Mouse (Mus musculus) lung, postnatal 4 days (tissue): ENCODE data around the gene Rpl38.

Experiments used
- DNase-seq, 2 experiments: peaks; one replicate each; pipeline ENCODE4 v3.0.0; 2021

The Rpl38 gene

DNA sequence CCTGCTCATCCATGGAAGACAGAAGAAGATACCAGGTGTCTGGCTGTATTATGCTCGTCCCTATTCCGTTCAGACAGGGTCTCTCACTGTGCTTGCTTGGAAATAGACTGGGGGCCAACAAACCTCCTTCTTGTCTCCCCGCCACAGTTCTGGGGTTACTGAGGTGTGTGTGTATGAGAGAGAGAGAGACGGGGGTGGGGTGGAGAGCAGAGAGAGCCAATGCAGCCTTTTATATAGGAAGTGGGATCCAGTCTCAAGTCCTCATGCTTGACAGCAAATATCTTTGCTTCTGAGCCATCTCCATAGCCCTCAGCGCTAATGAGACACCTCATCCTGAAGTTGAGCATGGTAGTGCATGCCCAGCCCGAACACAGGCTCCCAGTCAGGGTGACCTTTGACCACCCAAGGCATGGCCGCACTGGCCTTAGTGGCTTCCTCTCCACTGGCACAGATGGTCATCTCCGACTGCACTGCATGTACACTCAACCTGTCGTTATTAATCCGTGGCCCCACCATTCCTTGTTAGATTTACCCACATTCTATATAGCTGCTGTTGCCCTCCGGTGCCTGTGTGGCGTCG is 14.1 kb downstream of the Rpl38 start:
- no peak for DNase-seq

DNA sequence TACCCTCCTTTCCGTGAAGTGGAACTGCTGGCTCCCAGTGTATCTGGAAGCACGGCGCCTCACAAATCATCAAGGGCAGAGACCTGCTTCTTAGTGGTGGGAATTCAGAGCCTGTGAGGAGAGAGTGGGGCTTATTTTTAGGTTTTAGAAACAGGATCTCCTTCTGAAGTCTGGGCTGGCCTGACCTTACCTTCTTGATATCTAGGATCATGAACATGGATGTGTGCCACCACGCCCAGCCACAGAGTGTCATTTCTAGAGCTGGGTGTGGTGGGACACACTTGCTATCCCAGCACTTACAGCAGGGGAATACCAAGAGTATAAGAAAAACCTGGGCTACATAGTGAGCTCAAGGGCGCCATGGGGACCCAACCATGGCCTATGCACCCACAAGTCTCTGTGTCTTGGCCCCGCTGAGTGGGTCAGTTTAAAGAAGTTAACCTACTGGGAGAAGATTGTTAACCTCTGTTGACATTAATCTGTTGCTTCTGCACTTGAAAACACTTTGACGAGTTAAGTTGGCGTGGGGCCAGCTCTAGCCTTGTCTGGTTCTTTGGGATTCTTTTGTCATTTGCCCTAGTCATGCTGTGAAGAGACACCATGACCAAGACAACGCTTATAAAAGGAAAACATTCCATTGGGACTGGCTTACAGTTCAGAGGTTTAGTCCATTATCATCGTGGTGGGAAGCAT is 14.9 kb downstream of the Rpl38 start:
- DNase-seq = no peak

DNA sequence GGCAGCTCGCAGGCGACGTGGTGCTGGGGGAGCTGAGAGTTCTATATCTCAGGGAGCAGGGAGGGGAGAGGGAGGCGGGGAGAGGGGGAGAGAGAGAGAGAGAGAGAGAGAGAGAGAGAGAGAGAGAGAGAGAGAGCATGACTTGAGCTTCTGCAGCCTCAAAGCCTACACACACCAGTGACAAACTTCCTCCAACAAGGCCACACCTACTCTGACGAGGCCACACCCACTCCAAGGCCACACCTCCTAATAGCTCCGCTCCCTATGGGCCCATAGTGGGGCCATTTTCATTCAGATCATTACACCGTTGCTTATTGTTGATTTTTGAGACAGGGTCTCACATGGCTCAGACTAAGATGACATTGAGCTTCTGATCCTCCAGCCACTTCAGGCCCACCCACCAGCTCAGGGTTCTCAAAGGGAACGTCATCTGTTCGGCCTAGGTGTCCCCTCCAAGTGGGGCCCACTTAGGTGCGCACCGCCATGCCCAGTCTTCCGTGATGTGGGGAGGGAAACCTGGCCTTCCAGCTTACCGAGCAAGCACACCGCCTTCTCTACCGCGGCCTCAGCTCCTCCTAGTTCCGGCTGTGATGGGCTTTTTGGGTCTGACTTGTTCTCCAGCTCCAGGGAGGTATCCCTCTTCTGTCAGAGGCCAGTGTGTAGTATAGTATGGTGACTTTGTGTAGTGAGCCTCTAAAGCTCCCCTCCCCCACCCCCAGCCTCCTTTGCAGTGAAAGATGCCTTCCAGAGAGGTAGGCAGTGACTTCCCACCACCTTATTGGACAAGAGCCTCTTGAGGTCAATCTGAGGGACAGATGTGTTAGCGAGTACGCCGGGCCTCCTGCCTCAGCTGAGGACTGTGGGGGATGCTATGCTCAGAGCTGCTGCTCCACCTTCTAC is 15.6 kb downstream of the Rpl38 start:
- DNase-seq = no peak

DNA sequence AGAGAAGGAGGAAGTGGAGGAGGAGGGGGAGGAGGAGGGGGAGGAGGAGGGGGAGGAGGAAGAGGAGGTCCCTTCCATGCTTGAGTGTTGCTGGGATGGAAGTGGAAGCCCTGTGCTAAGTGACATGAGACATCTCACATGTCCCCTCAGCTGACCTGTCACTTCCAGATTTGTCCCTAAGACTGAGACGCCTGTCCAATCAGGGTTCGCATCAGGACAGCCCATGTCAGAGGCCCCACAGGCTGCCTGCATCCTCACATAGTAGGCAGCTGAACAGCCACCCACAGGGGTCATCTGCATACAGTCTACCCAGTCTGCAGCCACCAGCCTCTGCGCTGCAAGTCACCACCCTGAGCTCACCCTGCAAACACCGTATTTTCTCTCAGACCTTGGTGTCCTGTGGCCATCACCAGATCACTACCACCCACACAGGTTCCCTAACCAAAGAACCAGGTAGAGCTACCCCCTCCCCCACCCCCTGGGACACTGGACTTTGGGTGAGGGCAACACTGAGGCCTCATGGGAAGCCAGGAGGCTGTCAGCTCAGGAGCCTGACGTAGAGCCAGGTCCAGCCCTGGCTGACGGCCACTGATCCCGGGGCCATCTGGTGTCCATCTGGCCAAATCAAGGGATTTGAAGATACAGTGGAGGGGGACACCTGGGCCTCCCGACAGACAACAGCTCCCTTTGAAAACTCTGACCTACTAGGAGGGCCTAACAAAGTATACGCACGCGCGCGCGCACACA is 16.5 kb downstream of the Rpl38 start:
- DNase-seq = peak in 1 of 2 experiments; percentile 44

DNA sequence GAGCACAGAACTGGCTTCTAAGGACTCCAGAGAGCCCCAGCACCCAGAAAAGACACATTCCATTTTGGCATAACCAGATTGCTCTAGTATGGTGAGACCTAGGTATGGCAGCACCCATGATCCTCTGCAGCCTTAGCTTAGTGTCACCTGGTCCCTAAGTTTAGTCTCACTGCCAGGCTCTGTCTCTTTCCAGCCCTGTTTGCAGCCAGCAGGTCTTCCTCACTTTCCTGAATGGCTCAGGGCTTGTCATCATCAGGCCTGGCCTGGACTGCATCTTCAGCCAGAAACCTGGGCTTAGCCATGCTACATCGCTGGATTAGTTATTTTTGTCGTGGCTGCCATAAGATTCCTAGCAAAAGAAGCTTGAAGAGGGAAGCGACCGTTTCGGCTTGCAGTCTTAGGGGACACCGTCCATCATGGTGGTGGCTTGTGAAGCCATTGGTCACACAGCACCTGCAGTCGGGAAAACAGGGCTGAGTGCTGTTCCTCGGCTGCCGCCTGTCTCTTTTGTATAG is 17.3 kb downstream of the Rpl38 start:
- no peak for DNase-seq

DNA sequence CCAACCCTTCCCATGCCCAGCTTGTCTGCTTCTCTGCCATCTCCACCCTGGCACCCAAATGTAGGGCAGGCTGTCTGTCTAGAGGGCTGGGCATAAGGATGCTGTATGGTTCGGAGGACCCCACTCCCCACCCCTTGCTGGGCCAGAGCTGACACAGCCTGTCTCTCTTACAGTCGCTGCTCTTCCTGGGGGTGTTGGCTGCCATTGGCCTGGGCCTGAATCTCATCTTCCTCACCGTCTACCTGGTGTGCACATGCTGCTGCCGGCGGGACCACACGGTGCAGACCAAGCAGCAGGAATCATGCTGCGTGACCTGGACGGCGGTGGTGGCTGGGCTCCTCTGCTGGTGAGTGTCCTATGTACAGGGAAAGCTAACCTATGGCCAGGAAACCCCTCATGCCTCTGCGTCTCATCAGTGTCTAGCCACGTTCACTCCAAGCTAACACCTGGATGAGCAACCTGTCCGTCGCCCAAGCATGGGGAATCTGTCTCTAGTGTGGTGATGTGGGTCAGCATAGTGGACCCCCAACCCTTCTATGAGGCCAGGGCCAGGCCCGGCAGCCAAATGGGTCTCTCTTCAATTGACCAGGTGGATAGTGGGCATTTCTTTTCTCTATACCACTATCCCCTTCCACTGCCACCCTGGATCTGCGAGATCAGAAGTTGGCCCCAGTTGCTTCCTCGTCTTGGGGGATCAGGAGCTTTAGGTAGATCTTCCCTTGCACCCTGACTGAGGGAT is 18.1 kb downstream of the Rpl38 start:
- DNase-seq = no peak

DNA sequence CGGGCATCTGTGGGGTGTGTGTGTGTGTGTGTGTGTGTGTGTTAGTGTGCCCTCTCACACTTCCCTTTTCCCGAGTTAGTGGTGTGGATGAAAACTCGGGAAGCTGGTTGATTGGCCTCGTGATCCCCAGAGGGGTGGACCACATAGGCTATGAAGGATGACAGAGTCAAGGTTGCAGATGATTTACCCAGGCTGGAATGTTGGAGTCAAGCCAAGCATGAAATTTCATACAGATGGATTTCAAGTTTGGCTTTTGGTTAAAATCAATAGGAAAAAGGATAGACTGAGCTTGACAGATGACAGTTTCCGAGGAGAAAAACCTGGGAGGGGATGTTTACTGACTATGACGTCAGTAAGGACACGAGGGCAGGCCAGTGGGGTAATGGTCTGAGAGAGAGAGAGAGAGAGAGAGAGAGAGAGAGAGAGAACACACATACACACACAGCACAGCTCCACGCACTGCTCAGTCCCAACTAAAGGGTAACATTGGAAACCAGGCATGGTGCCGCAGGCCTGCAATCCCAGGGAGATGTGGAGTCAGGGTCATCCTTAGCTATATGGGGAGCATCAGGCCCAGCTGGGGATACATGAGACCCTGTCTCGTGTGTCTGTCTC is 19.4 kb downstream of the Rpl38 start:
- no peak for DNase-seq

DNA sequence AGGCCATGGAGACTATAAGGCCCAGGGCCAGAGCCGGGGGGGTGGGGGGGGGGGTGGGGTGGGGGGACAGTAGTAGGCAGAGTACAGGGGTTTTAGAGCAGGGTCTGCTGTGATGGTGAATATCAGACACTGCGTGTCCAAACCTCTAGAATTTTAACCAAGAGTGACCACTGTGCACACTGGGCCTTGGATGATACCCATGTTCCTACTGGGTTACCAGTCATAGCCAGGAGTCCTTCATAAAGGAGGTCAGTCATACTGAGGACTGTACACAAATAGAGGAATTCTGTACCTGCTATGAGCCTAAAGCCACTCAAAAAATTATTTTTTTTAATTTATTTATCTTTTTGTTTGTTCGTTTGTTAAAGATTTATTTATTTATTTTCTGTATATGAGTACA is 20.4 kb downstream of the Rpl38 start:
- DNase-seq = no peak

DNA sequence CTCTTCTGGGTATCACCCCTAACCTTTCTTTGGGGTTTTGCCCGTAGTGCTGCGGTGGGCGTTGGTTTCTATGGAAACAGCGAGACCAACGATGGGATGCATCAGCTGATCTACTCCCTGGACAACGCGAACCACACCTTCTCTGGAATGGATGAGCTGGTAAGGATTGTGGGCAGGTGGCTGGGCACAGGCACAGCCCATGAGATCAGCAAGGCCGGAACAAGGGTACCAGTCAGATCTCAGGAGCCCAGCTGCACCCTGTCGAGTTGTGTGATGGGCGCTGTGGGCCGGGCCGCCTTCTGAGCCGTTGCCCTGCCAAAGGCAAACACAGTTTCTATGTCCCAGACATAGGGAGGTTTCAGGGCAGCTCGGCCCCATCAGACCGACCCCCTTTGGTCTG is 21.9 kb downstream of the Rpl38 start:
- DNase-seq = no peak

DNA sequence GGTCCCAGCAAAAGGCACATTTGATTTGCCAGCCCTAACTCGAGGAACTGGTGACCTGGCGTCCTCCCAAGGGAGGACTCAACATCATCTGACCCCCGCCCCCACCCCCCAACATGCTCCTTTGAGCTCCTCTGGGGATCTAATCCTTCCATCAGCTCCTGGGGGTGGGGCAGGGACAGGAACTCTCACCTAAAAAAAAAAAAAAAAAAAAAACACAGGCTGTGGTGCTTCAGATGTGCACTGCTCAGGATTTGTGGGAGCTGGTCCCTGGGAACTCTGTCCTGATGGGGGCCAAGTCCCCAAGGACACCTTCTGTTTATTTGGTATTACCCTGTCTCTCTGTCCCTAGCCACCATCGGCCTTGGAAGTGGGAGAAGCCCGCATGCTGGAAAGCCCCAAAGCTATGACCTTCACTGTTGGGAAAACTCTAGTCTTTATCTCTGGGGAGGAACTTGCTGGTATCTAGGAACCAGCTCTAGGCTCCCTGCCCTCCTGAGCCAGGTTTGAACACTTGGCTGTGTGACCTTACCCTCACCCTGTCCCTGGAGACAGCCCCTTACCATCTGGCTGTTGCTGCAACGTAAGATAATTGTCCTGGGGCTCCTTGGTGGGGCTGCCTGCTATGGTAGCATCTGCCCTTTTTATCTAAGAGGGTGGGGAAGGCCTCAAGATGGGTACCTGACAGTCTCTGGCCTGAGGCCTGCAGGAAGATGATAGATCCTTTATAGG is 23.3 kb downstream of the Rpl38 start:
- no peak for DNase-seq

DNA sequence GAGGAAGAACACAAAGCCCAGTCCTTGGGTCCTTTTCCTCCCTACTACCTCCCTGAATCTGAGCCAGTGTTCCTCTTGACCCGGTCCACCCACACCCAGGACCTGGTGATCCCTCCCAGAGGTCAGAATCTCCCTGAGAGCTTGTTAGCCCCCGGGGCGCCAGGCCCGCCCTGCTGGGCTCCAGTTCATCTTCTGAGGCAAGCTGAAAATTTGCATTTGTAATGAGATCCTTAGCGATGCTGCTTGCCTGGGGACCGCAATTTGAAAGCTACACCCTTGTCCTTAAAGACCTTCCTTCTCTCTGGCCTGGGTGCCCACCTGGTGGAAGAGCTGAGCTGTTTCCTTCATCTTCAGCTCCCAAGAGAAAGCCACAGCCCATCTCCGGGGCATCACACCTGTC is 24.3 kb downstream of the Rpl38 start:
- DNase-seq = no peak

DNA sequence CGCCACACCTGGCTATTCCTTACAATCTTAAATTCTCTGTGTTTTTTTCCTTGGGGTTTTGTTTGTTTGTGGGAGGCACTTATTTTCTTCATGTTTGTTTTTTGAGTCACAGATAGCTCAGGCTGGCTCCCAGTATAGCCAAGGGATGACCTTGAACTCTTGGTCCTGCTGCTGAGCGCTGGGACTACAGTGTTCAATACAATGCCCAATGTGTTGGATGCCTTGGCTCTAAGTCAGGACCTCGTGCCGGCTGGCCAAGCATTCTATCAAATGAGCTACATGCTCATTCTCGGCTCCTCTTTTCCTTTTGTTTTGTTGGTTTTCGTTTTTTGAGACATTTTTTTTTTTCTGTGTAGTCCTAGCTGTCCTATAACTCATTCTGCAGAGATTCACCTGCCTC is 25.1 kb downstream of the Rpl38 start:
- no peak for DNase-seq

DNA sequence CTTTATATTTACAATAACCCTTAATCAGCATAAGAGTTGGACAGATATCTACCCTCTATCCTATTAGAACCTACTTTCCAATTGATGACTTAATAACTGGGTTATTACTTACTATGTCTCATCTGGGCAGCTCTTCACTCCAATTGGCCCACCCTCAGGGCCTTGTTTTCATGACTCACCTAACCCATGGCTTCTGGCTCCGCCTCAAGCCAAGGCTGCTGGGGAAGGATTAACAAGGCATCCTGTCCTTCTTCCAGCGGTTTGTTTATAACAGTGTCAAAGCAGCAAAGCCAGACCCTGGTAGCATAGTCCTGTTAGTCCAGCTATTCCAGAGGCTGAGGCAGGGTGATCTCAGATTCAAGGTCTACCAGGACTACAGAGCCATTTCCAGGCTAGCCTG is 26.1 kb downstream of the Rpl38 start:
- no peak for DNase-seq

DNA sequence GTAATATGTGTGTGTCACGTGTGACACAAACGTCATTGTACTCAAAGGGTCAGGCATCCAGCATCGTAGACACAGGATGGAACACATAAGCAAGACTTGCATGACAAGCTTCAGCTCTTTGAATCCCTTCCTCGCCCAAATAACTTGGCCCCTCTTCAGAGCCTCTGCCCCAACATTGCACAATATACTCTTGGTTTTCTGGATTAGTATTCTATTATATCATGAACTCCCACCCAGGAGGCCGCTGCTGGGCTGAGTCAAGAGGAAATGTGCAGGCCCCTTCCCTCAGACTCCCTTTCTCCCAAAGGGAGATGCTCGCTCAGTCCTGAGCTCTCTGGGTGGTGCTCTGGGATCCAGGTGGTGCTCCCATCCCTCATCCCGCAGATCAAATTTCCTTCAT is 30.2 kb downstream of the Rpl38 start:
- no peak for DNase-seq

DNA sequence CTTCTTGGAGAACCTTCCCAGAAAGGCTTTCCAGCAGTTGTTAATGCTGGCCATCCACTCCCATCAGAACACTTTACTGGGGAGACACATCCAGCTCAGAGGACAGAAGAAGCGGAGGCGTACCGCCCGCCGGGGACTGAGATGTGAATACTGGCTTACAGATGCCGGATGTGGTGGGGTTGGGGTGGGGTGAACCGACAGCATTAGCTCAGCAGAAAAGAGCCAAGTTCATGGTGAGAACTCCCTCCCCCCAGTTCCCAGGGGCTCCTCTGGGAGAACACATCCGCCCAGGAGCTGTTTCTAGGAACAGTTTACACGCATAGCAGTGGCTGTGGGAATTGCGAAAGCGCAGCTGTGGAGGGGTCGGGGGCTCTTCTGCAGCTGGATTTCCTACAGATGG is 31.2 kb downstream of the Rpl38 start:
- DNase-seq = peak; percentile 57 to 86

DNA sequence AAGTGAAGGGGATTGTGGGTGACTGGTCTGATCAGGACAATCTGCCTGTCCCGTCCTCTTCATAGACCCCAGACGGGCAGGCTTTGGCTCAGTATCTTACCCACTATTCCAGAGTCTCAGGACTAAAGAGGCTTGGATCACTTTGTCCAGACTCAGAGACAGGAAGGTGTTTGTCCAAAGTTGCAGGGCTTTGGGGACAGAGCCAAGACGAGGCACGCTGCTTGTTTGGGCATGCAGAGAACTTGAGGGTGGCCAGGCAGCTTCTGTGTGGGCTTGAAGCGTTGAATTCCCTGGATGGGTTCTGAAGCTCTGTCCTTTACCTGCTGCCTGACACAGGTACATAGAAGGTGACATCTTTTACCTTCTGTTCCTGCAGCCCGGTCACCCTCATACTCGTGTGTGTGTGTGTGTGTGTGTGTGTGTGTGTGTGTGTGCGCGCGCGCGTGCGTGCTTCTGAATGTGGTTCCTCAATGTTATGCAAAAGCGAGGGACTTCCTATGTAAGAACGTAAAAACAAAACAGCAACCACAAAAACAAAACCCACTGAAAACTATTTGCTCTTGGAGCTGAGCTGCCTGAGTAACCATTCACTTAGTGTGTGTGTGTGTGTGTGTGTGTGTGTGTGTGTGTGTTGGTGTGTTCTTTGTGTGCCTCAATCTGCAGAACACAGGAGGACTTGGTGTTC is 34.1 kb downstream of the Rpl38 start:
- DNase-seq = no peak

DNA sequence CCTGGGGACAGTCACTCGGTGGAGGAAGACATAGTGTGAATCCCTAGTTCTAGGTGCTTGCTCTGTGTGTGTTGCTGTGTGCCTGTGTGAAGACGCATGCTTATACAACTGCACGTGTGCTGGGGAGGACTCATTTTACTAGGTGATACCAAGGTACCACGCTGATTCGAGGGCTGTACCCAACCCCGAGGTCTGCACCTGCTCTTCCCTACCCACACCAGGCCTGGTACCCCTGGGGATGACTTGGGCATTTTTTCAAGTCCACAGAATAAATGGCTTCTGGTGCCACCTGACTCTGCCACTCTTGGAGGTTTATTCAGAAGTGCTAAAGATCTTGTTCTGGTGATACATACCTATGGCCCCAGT is 34.7 kb downstream of the Rpl38 start:
- DNase-seq = no peak

DNA sequence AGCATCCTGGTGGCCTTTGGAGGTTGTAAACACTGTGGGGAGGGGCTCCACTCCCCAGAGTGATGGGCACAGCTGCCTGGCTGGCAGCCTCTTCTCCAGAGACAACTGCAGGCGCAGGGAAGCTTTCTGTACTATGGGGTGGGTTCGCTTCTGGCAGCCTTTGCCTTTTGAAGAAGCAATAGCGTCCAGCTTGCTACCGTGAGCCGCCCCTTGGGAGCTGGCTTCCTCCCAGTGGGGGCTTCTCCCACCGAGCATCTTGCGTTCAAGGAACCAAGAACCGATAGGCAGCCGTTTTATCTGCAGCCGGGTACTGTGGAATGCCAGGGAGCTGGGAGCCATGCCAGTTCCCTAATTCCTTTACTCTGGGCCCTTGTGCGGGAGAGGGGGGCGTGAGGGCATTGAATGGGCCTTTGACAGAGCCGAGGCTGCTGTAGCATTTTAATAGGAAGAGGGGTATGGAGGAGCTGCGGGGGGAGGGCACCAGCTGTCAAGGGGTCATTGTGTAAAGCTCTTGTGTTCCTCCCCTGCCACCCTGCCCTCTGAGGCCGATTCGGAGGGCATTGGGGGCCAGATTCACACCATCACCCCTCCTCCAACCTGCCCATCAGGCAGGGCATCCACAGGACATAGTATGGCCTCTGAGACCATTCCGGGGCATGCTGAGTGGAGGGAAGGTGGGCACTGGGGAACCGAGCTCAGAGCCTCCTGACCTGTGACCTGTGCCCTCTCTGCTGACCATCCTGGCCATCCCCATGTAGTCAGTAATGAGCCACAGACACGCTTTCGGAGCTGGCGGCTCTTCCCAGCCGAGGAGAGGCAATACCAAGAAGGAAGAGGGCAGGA is 36.0 kb downstream of the Rpl38 start:
- no peak for DNase-seq

DNA sequence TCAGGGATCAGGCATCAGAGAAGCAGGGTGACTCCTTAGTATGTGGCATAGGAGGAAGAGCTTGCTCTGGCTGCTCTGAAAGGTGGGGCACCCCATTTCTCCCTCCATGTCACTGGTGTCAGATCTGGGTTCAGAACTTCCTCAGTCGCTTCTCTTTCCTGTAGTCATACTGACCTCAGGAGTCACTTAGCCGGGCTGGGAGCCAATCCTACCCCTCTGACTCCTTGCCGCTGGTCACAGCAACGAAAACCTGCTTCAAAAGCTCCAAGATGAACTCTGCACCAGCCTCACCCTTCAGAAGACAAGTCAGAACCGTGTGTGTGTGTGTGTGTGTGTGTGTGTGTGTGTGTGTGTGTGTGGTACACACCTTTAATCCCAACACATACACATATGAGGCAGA is 38.0 kb downstream of the Rpl38 start:
- DNase-seq = no peak

DNA sequence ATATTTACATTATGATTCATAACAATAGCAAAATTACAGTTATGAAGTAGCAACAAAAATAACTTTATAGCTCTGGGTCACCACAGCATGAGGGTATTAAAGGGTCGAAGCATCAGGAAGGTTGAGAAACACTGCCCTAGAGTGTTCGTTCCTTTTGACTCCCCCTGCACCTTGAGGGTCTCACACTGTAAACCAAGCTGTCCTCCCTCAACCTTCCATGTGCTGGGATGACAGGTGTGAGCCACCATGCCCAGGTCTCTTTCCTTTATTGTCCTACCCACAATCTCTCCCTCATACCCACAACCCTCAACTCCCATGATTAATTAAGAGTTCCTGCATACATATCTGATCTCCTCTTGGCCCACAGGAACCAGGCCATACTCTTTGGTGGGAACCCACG is 43.1 kb downstream of the Rpl38 start:
- no peak for DNase-seq
